Mouse (Mus musculus) neural tube, embryonic 15.5 days (tissue): ENCODE data around the gene Wwc1. TPM values are rescaled to one million over a fixed set of nuclear protein-coding genes. Genes with fewer than 3 reads are reported as not detected.
"Not testable (repeated sequence)": the region's sequence is repeated elsewhere in the genome, so short reads cannot be mapped to it uniquely, and the experiment has no call there.

Experiments used
- ATAC-seq: fragments of 200-750 bp; cut with Nextera tagmentation; 2 replicates; pipeline ENCODE4 v1.8.0; 2017; ENCODE audit warnings: mild to moderate bottlenecking, moderate TSS enrichment, moderate library complexity; ENCODE audit not compliant: low FRiP score
- H3K27ac ChIP-seq: fragments of 300-500 bp; sonication (generic); replicated peaks from 2 replicates; pipeline ENCODE4 v1.5.1; 2015; ENCODE audit warnings: mild to moderate bottlenecking, inconsistent platforms
- H3K27me3 ChIP-seq: fragments of 300-500 bp; sonication (generic); replicated peaks from 2 replicates; pipeline ENCODE4 v1.6.1; 2015; ENCODE audit warnings: inconsistent platforms
- H3K36me3 ChIP-seq: fragments of 300-500 bp; sonication (generic); 2 replicates; pipeline ENCODE4 v1.6.1; 2015; ENCODE audit warnings: inconsistent platforms
- H3K4me1 ChIP-seq: fragments of 300-500 bp; sonication (generic); 2 replicates; pipeline ENCODE4 v1.6.1; 2015; ENCODE audit warnings: inconsistent platforms
- H3K4me2 ChIP-seq: fragments of 300-500 bp; sonication (generic); 2 replicates; pipeline ENCODE4 v1.6.1; 2015; ENCODE audit warnings: inconsistent platforms, mild to moderate bottlenecking, moderate library complexity
- H3K4me3 ChIP-seq: fragments of 300-500 bp; sonication (generic); replicated peaks from 2 replicates; pipeline ENCODE4 v1.5.1; 2015; ENCODE audit warnings: mild to moderate bottlenecking, inconsistent platforms
- H3K9ac ChIP-seq: fragments of 300-500 bp; sonication (generic); replicated peaks from 2 replicates; pipeline ENCODE4 v1.6.1; 2015; ENCODE audit warnings: mild to moderate bottlenecking, inconsistent platforms
- H3K9me3 ChIP-seq: fragments of 300-500 bp; sonication (generic); replicated peaks from 2 replicates; pipeline ENCODE4 v1.6.1; 2016; ENCODE audit warnings: inconsistent platforms
- WGBS: fragments of 180-500 bp; shearing (Covaris S2); methylation state at CpG from one replicate; pipeline ENCODE4 v1.1.7; 2015; ENCODE audit warnings: mixed read lengths; 5-methylcytosine and 5-hydroxymethylcytosine counted together
- polyA plus RNA-seq: library from polyadenylated mRNA; unstranded; fragments of >200 nt; fragmentation: Nextera tagmentation; extraction: Ambion mirVana; gene quantifications from 2 replicates; pipeline ENCODE4 v1.2.1, GENCODE M21; 2015

Gene Wwc1
- polyA plus RNA-seq, 1 experiment from 2014 or later, result 7.0 TPM

- peaks cover 94% of the 10 kb centered on the region for H3K36me3 ChIP-seq
- H3K4me1 ChIP-seq, result no peaks in the 10 kb centered on the region
These were observed 168.9 kb downstream of the Wwc1 start for GRCm38 (mm10) chr11:35811458-35811857.

GRCm38 (mm10) chr11:35801332-35801731 lies 179.0 kb downstream of the Wwc1 start:
- H3K27ac ChIP-seq, result no peak overlapping the region
- no peak overlapping the region for H3K4me2 ChIP-seq
- no peak for ATAC-seq
- no peak overlapping the region for H3K9ac ChIP-seq
- WGBS, result 82% methylated on average over 5 of the region's 5 CpGs
- peaks cover 25% of the 10 kb centered on the region for H3K4me1 ChIP-seq
- H3K4me3 ChIP-seq, result no peak overlapping the region
- peaks cover 14% of the 10 kb centered on the region; the same call in 1 of the 2 replicates for H3K27me3 ChIP-seq
- H3K36me3 ChIP-seq, result no peaks in the 10 kb centered on the region
- no peaks in the 10 kb centered on the region for H3K9me3 ChIP-seq

More at GRCm38 (mm10) chr11:35811458-35811857, 168.9 kb downstream of the Wwc1 start:
- no peak overlapping the region for H3K27ac ChIP-seq
- H3K27me3 ChIP-seq, result no peaks in the 10 kb centered on the region
- no peak overlapping the region for H3K9ac ChIP-seq
- no peak overlapping the region for H3K4me2 ChIP-seq
- H3K9me3 ChIP-seq, result no peaks in the 10 kb centered on the region
- no peak for ATAC-seq
- 84% methylated on average over 10 of the region's 10 CpGs for WGBS
- H3K4me3 ChIP-seq, result no peak overlapping the region

- 7% methylated on average over 11 of the region's 11 CpGs for WGBS
- Histone ChIP-seq H3K4me2 (peak within 1 kb of the TSS; percentile 77), H3K9ac (peak within 1 kb of the TSS; percentile 73), H3K4me1 (peaks cover 25% of the 10 kb centered on the region), H3K9me3 (no peaks in the 10 kb centered on the region), H3K36me3 (no peaks in the 10 kb centered on the region), H3K27me3 (peaks cover 21% of the 10 kb centered on the region; the same call in 1 of the 2 replicates), H3K4me3 (peak within 1 kb of the TSS; percentile 67), H3K27ac (peak within 1 kb of the TSS; percentile 89)
- ATAC-seq, result peak; percentile 40; the same call in 1 of the 2 replicates
These were observed 181.5 kb downstream of the Wwc1 start, which contains the start of gene Fbll1 for GRCm38 (mm10) chr11:35798874-35799273. TSS of gene Fbll1 (minus strand) at chr11:35798884.

GRCm38 (mm10) chr11:35798495-35798820 lies 181.9 kb downstream of the Wwc1 start:
- peak overlapping the region; percentile 77 for H3K4me2 ChIP-seq
- H3K27me3 ChIP-seq, result peaks cover 21% of the 10 kb centered on the region; the same call in 1 of the 2 replicates
- peak; percentile 95 for ATAC-seq
- H3K27ac ChIP-seq, result peak overlapping the region; percentile 89
- no peaks in the 10 kb centered on the region for H3K9me3 ChIP-seq
- no peaks in the 10 kb centered on the region for H3K36me3 ChIP-seq
- H3K4me1 ChIP-seq, result peaks cover 25% of the 10 kb centered on the region
- H3K4me3 ChIP-seq, result peak overlapping the region; percentile 67
- H3K9ac ChIP-seq, result peak overlapping the region; percentile 73
- 2% methylated on average over 23 of the region's 23 CpGs for WGBS

DNA sequence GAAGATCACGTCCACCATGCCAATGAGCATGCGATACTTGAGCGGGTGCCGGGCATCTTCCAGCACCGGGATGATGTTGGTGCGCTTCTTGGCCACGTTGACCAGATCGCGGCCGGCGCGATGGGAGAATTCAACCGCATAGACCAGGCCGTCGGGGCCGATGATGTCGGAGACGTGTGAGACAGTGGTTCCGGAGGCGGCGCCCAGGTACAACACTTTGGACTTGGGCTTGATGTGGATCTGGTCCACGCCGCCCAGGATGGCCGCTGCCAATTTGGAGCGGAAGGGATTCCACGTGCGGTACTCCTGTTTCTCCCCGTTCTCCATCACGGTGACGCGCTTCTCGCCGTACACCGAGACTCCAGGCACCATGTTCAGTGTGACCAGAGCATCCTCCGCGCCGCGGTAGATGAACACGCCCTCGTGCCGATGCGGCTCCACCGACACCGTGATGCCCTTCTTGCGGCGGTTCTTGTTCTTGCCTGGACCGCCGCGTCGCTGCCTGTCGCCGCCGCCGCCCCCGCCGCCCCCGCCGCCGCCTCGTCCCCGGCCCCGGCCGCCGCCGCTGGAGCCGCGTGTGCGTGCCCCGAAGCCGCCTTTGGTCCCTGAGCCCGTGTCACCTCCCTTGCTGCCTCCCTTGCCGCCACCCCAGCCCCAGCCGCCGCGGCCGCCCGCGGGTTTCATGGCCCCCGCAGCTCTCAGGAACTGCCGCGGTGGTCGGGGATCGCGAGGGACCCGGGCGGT lies 182.4 kb downstream of the Wwc1 start:
- peak overlapping the region; percentile 67 for H3K4me3 ChIP-seq
- peak; percentile 76 for ATAC-seq
- peak overlapping the region; percentile 77 for H3K4me2 ChIP-seq
- H3K9ac ChIP-seq, result peak overlapping the region; percentile 73
- no peaks in the 10 kb centered on the region for H3K36me3 ChIP-seq
- peak overlapping the region; percentile 89 for H3K27ac ChIP-seq
- 2% methylated on average over 86 of the region's 86 CpGs for WGBS
- H3K9me3 ChIP-seq, result no peaks in the 10 kb centered on the region
- peaks cover 25% of the 10 kb centered on the region for H3K4me1 ChIP-seq
- H3K27me3 ChIP-seq, result peaks cover 21% of the 10 kb centered on the region; the same call in 1 of the 2 replicates

DNA sequence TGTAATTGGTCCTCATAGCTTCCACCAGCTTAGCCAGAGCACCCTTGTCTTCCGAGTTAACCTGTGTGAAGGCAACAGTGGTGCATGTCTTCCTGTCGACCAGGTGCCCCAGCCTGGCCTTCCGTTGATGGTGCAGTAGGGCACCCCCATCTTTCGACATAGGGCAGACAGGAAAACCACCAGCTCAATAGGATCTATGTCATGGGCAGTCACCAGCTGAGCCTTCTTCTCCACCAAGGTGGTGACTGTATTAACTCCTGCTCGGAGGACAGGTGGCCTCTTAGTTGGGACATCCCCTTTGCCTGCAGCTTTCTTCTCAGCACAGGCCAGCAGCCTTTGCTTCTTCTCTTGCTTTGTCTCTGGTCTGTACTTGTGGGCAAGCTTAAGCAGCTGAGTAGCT lies 187.5 kb downstream of the Wwc1 start:
- H3K4me2 ChIP-seq, H3K36me3 ChIP-seq, H3K9me3 ChIP-seq, H3K4me3 ChIP-seq, ATAC-seq, H3K27ac ChIP-seq, H3K9ac ChIP-seq: not testable (repeated sequence)
- Histone ChIP-seq H3K4me1 (peaks cover 15% of the 10 kb centered on the region), H3K27me3 (0 out of 2 replicates have a peak, but pooled peaks cover 11% of the 10 kb centered on the region)
- 84% methylated on average over 5 of the region's 5 CpGs for WGBS

DNA sequence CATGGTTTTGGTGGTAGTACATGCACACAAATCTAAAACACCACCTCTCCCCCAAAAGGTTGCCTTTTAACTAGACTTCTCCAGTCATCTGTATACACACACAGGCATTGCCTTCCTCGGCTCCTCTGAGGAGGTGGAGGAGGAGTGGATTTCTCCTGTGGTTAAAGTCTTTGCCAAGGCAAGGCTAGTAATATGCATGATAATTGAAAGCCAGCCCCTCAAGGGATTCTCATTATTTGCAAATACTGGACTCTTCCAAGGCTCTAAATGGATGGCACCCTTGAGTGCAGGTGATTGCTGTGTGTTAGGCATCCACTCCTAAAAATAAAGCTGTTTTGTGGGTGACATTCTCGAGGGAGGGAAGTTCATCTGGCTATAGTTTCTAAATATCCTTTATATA lies 191.9 kb downstream of the Wwc1 start:
- Histone ChIP-seq H3K27me3 (no peaks in the 10 kb centered on the region), H3K4me1 (no peaks in the 10 kb centered on the region), H3K4me3 (no peak overlapping the region), H3K27ac (no peak overlapping the region), H3K9ac (no peak overlapping the region), H3K4me2 (no peak overlapping the region), H3K9me3 (no peaks in the 10 kb centered on the region), H3K36me3 (peaks cover 28% of the 10 kb centered on the region)
- WGBS, result 45% methylated on average over 2 of the region's 2 CpGs
- ATAC-seq, result no peak

Other genes with a start within 250 kb of the Wwc1 start
- gene Pank3, start 211.0 kb downstream of the Wwc1 start, polyA plus RNA-seq, result 19.0 and 19.8 TPM in 2 replicates
- gene Fbll1, start 181.6 kb downstream of the Wwc1 start, polyA plus RNA-seq, result 23.8 and 31.4 TPM in 2 replicates
- 66.2 and 77.0 TPM in 2 replicates for gene Rars, start 146.0 kb downstream of the Wwc1 start, polyA plus RNA-seq